Mouse (Mus musculus) right cerebral cortex, postnatal 14 days (tissue): ENCODE results near the gene Ubqln5.

Experiments
- DNase-seq: peaks from one replicate; pipeline ENCODE4 v3.0.0; 2022

The Ubqln5 gene

GRCm38 (mm10) chr7:104129726-104130125 is at the start of gene Ubqln5:
TSS of gene Ubqln5 (minus strand) at chr7:104129826.
- no peak for DNase-seq

- DNase-seq: no peak
Observed at GRCm38 (mm10) chr7:104179074-104179473, 49.4 kb upstream of the Ubqln5 start.

- DNase-seq: no peak
Observed at GRCm38 (mm10) chr7:104178422-104179054, 48.9 kb upstream of the Ubqln5 start.

- DNase-seq: no peak
Observed at GRCm38 (mm10) chr7:104175085-104175484, 45.5 kb upstream of the Ubqln5 start.

GRCm38 (mm10) chr7:104169634-104170204 is 40.1 kb upstream of the Ubqln5 start:
- no peak for DNase-seq

DNA sequence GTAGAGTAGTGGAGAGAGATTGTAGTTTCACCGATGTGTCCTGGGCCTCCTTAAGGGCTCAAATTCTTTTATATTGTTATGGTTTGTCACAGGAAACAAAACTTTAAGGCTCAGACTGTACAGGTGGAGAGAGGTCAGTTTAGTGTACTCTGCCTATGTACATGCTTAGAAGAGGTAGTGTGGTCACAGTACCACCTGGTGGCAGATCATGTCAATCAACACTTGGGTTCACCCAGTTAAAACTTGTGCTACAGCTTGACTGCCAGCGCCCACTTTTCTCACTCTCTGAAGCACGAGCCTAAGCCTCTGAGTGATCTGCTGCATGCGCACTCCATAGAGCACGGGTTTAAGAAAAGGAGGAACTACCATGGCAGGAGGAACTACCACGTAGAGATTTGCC is 37.5 kb upstream of the Ubqln5 start:
- no peak for DNase-seq

- DNase-seq: no peak
Observed at GRCm38 (mm10) chr7:104150456-104150855, 20.8 kb upstream of the Ubqln5 start, which contains the start of gene Ubqlnl. TSS of gene Ubqlnl (minus strand) at chr7:104150556.

DNA sequence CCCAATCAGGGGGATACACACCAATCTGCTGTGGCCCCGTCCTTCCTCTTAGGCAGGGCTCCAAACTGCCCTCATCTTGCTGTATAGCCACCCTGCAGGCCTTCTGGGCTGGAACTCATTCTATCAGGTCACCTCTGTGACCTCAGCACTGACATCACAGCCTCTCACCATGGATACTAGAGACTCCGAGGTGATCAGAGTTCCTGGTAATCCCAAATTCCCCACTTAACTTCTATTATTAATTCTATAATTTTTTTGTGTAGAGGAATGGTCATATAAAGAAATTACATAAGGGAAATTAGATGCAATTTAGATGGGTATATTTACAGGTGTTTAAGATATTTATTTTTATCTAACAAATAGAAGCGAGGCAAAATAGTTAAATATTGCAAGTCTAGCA is 13.6 kb upstream of the Ubqln5 start, which contains the start of gene Ubqln3:
TSS of gene Ubqln3 (minus strand) at position 101 of the 400 bp plus-strand sequence.
- DNase-seq: no peak

- no peak for DNase-seq
Observed at GRCm38 (mm10) chr7:104137305-104137704, 7.7 kb upstream of the Ubqln5 start, which contains the start of gene Olfr643. TSS of gene Olfr643 (minus strand) at chr7:104137405.

DNA sequence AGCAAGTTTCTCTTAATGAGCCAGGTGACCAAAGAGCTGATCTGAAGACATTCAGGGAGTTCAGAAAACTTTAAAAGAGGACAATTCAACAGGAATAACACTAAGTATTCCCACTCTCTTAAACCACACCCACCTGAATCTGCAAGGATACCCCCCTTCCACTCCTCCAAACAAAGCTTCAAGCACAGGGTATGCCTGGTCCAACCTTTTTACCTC is 25.0 kb downstream of the Ubqln5 start, which contains the start of gene Olfr646:
TSS of gene Olfr646 (plus strand) at position 117 of the 216 bp plus-strand sequence.
- no peak for DNase-seq

DNA sequence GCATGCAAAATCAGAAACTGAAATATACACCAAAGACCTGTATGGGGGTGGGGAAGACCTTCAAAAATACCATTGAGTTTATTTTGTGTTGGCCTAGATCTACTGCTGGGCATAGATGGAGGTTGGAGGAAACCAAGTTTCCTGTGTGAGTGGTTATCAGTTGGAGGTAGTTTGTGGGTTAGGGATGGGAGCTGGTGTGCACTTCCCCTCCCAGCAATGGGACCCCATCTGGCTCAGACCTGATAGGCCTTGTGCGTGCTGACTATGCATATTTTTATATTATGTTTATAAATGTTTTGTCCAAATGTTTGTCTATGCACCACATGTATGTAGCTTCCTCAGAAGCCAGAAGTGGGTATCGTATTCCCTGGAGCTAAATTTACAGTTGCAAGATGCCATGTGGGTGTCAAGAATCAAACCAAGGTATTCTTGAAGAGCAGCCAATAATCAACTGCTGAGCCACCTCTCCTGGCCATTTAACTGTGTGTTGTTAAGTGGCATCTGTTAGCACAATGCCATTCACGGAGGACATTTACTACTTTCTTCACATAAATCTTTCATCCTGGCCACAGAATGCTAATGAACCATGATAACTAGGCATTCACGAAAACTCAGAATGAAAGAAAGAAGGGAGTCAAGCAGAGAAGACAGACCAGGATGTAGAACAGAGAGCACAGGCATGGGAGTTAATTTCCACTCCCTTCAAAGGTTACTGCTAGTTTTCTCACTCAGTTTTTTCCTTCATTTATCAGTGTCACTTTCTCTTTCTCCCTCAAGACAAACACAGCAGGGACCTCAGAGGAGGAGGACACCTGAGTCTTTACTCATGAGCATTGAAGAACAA is 25.5 kb downstream of the Ubqln5 start:
- DNase-seq: no peak

DNA sequence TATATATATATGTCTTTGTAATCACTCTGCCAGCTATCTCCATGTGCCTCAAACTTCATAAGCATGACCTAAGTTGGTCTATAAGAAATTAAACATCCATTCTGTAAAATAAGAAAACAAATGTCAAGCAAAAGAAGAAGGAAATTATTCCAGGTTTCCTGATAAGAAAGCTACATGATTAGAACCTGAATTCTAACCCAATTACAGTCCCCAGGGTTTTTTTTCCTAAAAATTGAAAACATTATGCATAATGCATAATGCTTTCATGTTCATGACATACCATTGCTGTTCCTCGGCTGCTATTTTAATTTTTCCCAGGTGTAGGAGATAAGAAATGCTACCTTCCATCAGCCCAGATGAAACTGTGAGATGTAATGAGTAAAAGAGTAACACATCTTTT is 44.3 kb downstream of the Ubqln5 start, which contains the start of gene Olfr645:
TSS of gene Olfr645 (minus strand) at position 101 of the 400 bp plus-strand sequence.
- no peak for DNase-seq
